Mouse (Mus musculus) forebrain, embryonic 11.5 days (tissue): ENCODE measurements around the gene Gm11172. TPM values are rescaled to one million over a fixed set of nuclear protein-coding genes. Genes with fewer than 3 reads are reported as not detected.

Source experiments
- ATAC-seq: fragments of 200-750 bp; cut with Nextera tagmentation; replicated peaks from 2 replicates; pipeline ENCODE4 v1.8.0; 2017; ENCODE audit warnings: moderate TSS enrichment; ENCODE audit not compliant: low FRiP score
- DNase-seq: peaks from one replicate; pipeline ENCODE4 v3.0.0-alpha.2; 2017; ENCODE audit warnings: low spot score
- H3K27ac ChIP-seq: fragments of 300-500 bp; sonication (generic); 2 replicates; pipeline ENCODE4 v1.5.1; 2014; ENCODE audit warnings: low read depth, low read length
- H3K27me3 ChIP-seq: fragments of 300-500 bp; sonication (generic); 2 replicates; pipeline ENCODE4 v1.6.1; 2014; ENCODE audit warnings: mild to moderate bottlenecking, low read length, mixed read lengths; ENCODE audit not compliant: control insufficient read depth, insufficient read depth
- H3K36me3 ChIP-seq: fragments of 300-500 bp; sonication (generic); 2 replicates; pipeline ENCODE4 v1.6.1; 2014; ENCODE audit warnings: mild to moderate bottlenecking, low read length, moderate library complexity, mixed read lengths; ENCODE audit not compliant: control insufficient read depth, insufficient read depth
- H3K4me1 ChIP-seq: fragments of 300-500 bp; sonication (generic); replicated peaks from 2 replicates; pipeline ENCODE4 v1.6.1; 2014; ENCODE audit warnings: low read length, mixed read lengths; ENCODE audit not compliant: control insufficient read depth, insufficient read depth
- H3K4me2 ChIP-seq: fragments of 300-500 bp; sonication (generic); 2 replicates; pipeline ENCODE4 v1.6.1; 2014; ENCODE audit warnings: low read depth, mild to moderate bottlenecking, low read length, moderate library complexity, mixed read lengths; ENCODE audit not compliant: severe bottlenecking
- H3K4me3 ChIP-seq: fragments of 300-500 bp; sonication (generic); 2 replicates; pipeline ENCODE4 v1.5.1; 2014; ENCODE audit warnings: low read depth, low read length
- H3K9ac ChIP-seq: fragments of 300-500 bp; sonication (generic); 2 replicates; pipeline ENCODE4 v1.6.1; 2014; ENCODE audit warnings: low read length
- H3K9me3 ChIP-seq: fragments of 300-500 bp; sonication (generic); 2 replicates; pipeline ENCODE4 v1.6.1; 2016; ENCODE audit warnings: low read length, mixed read lengths; ENCODE audit not compliant: control insufficient read depth
- WGBS: fragments of 180-500 bp; shearing (Covaris S2); extraction: QIAGEN DNeasy Blood & Tissue Kit; methylation state at CpG from one replicate; pipeline ENCODE4 v1.1.7; 2014; 5-methylcytosine and 5-hydroxymethylcytosine counted together
- polyA plus RNA-seq: library from polyadenylated mRNA; unstranded; fragments of >200 nt; fragmentation: Nextera tagmentation; extraction: Ambion mirVana; gene quantifications from 2 replicates; pipeline ENCODE4 v1.2.1, GENCODE M21; 2014

Gm11172 gene
- polyA plus RNA-seq, 1 experiment from 2014 or later: not detected

GRCm38 (mm10) chr16:10773543-10773942 is 39.2 kb upstream of the Gm11172 start:
- H3K9me3 ChIP-seq: no peaks in the 10 kb centered on the region
- 89% methylated on average over 8 of the region's 8 CpGs for WGBS

GRCm38 (mm10) chr16:10774726-10775125 is 38.0 kb upstream of the Gm11172 start:
- Histone ChIP-seq H3K4me2 (no peak overlapping the region), H3K9me3 (no peaks in the 10 kb centered on the region), H3K4me1 (no peaks in the 10 kb centered on the region), H3K36me3 (no peaks in the 10 kb centered on the region), H3K4me3 (no peak overlapping the region), H3K9ac (no peak overlapping the region), H3K27me3 (no peaks in the 10 kb centered on the region), H3K27ac (no peak overlapping the region)
- WGBS: 80% methylated on average over 4 of the region's 4 CpGs
- DNase-seq: no peak
- no peak for ATAC-seq

More at GRCm38 (mm10) chr16:10773543-10773942, 39.2 kb upstream of the Gm11172 start:
- Histone ChIP-seq H3K4me2 (no peak overlapping the region), H3K27me3 (no peaks in the 10 kb centered on the region), H3K4me3 (no peak overlapping the region), H3K27ac (no peak overlapping the region), H3K9ac (no peak overlapping the region), H3K36me3 (no peaks in the 10 kb centered on the region), H3K4me1 (no peaks in the 10 kb centered on the region)
- DNase-seq (no peak), ATAC-seq (no peak)

GRCm38 (mm10) chr16:10776322-10776721 is 36.4 kb upstream of the Gm11172 start:
- Histone ChIP-seq H3K4me2 (no peak overlapping the region), H3K9ac (no peak overlapping the region), H3K27me3 (no peaks in the 10 kb centered on the region), H3K4me3 (no peak overlapping the region), H3K36me3 (no peaks in the 10 kb centered on the region), H3K4me1 (no peaks in the 10 kb centered on the region), H3K27ac (no peak overlapping the region), H3K9me3 (no peaks in the 10 kb centered on the region)
- DNase-seq: no peak
- 62% methylated on average over 7 of the region's 7 CpGs for WGBS
- no peak for ATAC-seq

- no peak for DNase-seq
- 66% methylated on average over 5 of the region's 5 CpGs for WGBS
- H3K4me3 ChIP-seq: no peak overlapping the region
These were observed 35.0 kb upstream of the Gm11172 start for GRCm38 (mm10) chr16:10777579-10778160.

GRCm38 (mm10) chr16:10780631-10781120 is 32.0 kb upstream of the Gm11172 start:
- H3K9ac ChIP-seq: no peak overlapping the region
- ATAC-seq (no peak), DNase-seq (no peak)
- peaks cover 16% of the 10 kb centered on the region for H3K27me3 ChIP-seq
- H3K4me3 ChIP-seq: no peak overlapping the region
- no peak overlapping the region for H3K27ac ChIP-seq
- no peaks in the 10 kb centered on the region for H3K9me3 ChIP-seq
- no peak overlapping the region for H3K4me2 ChIP-seq
- 0 out of 2 replicates have a peak, but pooled peaks cover 4% of the 10 kb centered on the region for H3K4me1 ChIP-seq
- 86% methylated on average over 5 of the region's 5 CpGs for WGBS
- H3K36me3 ChIP-seq: no peaks in the 10 kb centered on the region

More at GRCm38 (mm10) chr16:10777579-10778160, 35.0 kb upstream of the Gm11172 start:
- Histone ChIP-seq H3K27me3 (0 out of 2 replicates have a peak, but pooled peaks cover 2% of the 10 kb centered on the region), H3K9ac (no peak overlapping the region), H3K9me3 (no peaks in the 10 kb centered on the region), H3K27ac (no peak overlapping the region), H3K36me3 (no peaks in the 10 kb centered on the region), H3K4me1 (0 out of 2 replicates have a peak, but pooled peaks cover 4% of the 10 kb centered on the region), H3K4me2 (no peak overlapping the region)
- ATAC-seq: no peak

- peaks cover 4% of the 10 kb centered on the region; the same call in 1 of the 2 replicates for H3K4me1 ChIP-seq
- H3K9me3 ChIP-seq: no peaks in the 10 kb centered on the region
- H3K36me3 ChIP-seq: no peaks in the 10 kb centered on the region
These were observed 30.8 kb upstream of the Gm11172 start for GRCm38 (mm10) chr16:10781862-10782371.

GRCm38 (mm10) chr16:10782377-10783151 is 30.2 kb upstream of the Gm11172 start:
- Histone ChIP-seq H3K27me3 (peaks cover 16% of the 10 kb centered on the region), H3K9ac (no peak overlapping the region), H3K4me3 (no peak overlapping the region), H3K4me1 (peaks cover 4% of the 10 kb centered on the region; the same call in 1 of the 2 replicates), H3K9me3 (no peaks in the 10 kb centered on the region), H3K4me2 (no peak overlapping the region), H3K36me3 (no peaks in the 10 kb centered on the region), H3K27ac (no peak overlapping the region)
- DNase-seq: no peak
- no peak for ATAC-seq
- WGBS: 39% methylated on average over 6 of the region's 6 CpGs

More at GRCm38 (mm10) chr16:10781862-10782371, 30.8 kb upstream of the Gm11172 start:
- no peak overlapping the region for H3K27ac ChIP-seq
- no peak overlapping the region for H3K4me2 ChIP-seq
- DNase-seq (no peak), ATAC-seq (no peak)
- peaks cover 16% of the 10 kb centered on the region for H3K27me3 ChIP-seq
- H3K9ac ChIP-seq: no peak overlapping the region
- no peak overlapping the region for H3K4me3 ChIP-seq
- WGBS: 46% methylated on average over 9 of the region's 9 CpGs

GRCm38 (mm10) chr16:10783152-10783434 is 29.6 kb upstream of the Gm11172 start:
- Histone ChIP-seq H3K9ac (no peak overlapping the region), H3K4me1 (peaks cover 4% of the 10 kb centered on the region; the same call in 1 of the 2 replicates), H3K4me3 (no peak overlapping the region), H3K27me3 (peaks cover 16% of the 10 kb centered on the region), H3K36me3 (no peaks in the 10 kb centered on the region), H3K4me2 (no peak overlapping the region), H3K9me3 (no peaks in the 10 kb centered on the region), H3K27ac (no peak overlapping the region)
- DNase-seq (no peak), ATAC-seq (no peak)
- 63% methylated on average over 1 of the region's 1 CpGs for WGBS
